Mouse (Mus musculus) midbrain, embryonic 12.5 days (tissue): Measurements from ENCODE around the gene Runx1. TPM values are rescaled to one million over a fixed set of nuclear protein-coding genes. Genes with fewer than 3 reads are reported as not detected.

Source experiments
- ATAC-seq: fragments of 200-750 bp; cut with Nextera tagmentation; 2 replicates; pipeline ENCODE4 v1.8.0; 2017; ENCODE audit warnings: low read depth, moderate TSS enrichment, moderate library complexity; ENCODE audit not compliant: low FRiP score
- H3K27ac ChIP-seq: fragments of 300-500 bp; sonication (generic); replicated peaks from 2 replicates; pipeline ENCODE4 v1.5.1; 2016; ENCODE audit warnings: mild to moderate bottlenecking
- H3K27me3 ChIP-seq: fragments of 300-500 bp; sonication (generic); 2 replicates; pipeline ENCODE4 v1.6.1; 2016; ENCODE audit warnings: mild to moderate bottlenecking
- H3K36me3 ChIP-seq: fragments of 300-500 bp; sonication (generic); 2 replicates; pipeline ENCODE4 v1.6.1; 2016
- H3K4me1 ChIP-seq: fragments of 300-500 bp; sonication (generic); 2 replicates; pipeline ENCODE4 v1.6.1; 2016
- H3K4me2 ChIP-seq: fragments of 300-500 bp; sonication (generic); replicated peaks from 2 replicates; pipeline ENCODE4 v1.6.1; 2016; ENCODE audit warnings: mild to moderate bottlenecking, moderate library complexity
- H3K4me3 ChIP-seq: fragments of 300-500 bp; sonication (generic); 2 replicates; pipeline ENCODE4 v1.5.1; 2016; ENCODE audit warnings: mild to moderate bottlenecking
- H3K9ac ChIP-seq: fragments of 300-500 bp; sonication (generic); replicated peaks from 2 replicates; pipeline ENCODE4 v1.6.1; 2016; ENCODE audit warnings: mild to moderate bottlenecking, moderate library complexity
- H3K9me3 ChIP-seq: fragments of 300-500 bp; sonication (generic); 2 replicates; pipeline ENCODE4 v1.6.1; 2016; ENCODE audit warnings: mild to moderate bottlenecking
- whole genome bisulfite sequencing: fragments of 180-500 bp; shearing (Covaris S2); methylation state at CpG from one replicate; pipeline ENCODE4 v1.1.7; 2016; 5-methylcytosine and 5-hydroxymethylcytosine counted together
- polyA plus RNA-seq: library from polyadenylated mRNA; unstranded; fragments of >200 nt; fragmentation: Nextera tagmentation; extraction: Ambion mirVana; gene quantifications from 2 replicates; pipeline ENCODE4 v1.2.1, GENCODE M21; 2016

Runx1 gene
- polyA plus RNA-seq, 1 experiment from 2014 or later: 3.6 TPM

- ATAC-seq: no peak
- Histone ChIP-seq H3K27me3 (no peaks in the 10 kb centered on the region), H3K4me3 (no peak overlapping the region), H3K27ac (no peak overlapping the region), H3K4me1 (no peaks in the 10 kb centered on the region), H3K4me2 (no peak overlapping the region), H3K36me3 (no peaks in the 10 kb centered on the region), H3K9me3 (no peaks in the 10 kb centered on the region), H3K9ac (no peak overlapping the region)
- WGBS: 76% methylated on average over 3 of the region's 3 CpGs
These were observed 13.5 kb downstream of the Runx1 start for GRCm38 (mm10) chr16:92812405-92812804.

GRCm38 (mm10) chr16:92810568-92811240 lies 15.2 kb downstream of the Runx1 start:
- no peaks in the 10 kb centered on the region for H3K36me3 ChIP-seq
- no peaks in the 10 kb centered on the region for H3K4me1 ChIP-seq
- no peak overlapping the region for H3K27ac ChIP-seq
- WGBS: 87% methylated on average over 8 of the region's 8 CpGs
- H3K4me3 ChIP-seq: no peak overlapping the region
- ATAC-seq: no peak
- no peaks in the 10 kb centered on the region for H3K27me3 ChIP-seq
- H3K4me2 ChIP-seq: no peak overlapping the region
- H3K9ac ChIP-seq: no peak overlapping the region
- no peaks in the 10 kb centered on the region for H3K9me3 ChIP-seq

GRCm38 (mm10) chr16:92807772-92808171 lies 18.2 kb downstream of the Runx1 start:
- no peak for ATAC-seq
- WGBS: 86% methylated on average over 8 of the region's 8 CpGs

GRCm38 (mm10) chr16:92803076-92803580 lies 22.8 kb downstream of the Runx1 start:
- H3K36me3 ChIP-seq: no peaks in the 10 kb centered on the region
- no peak for ATAC-seq
- H3K4me2 ChIP-seq: no peak overlapping the region
- no peak overlapping the region for H3K27ac ChIP-seq
- H3K4me1 ChIP-seq: no peaks in the 10 kb centered on the region
- H3K27me3 ChIP-seq: no peaks in the 10 kb centered on the region
- H3K9me3 ChIP-seq: no peaks in the 10 kb centered on the region
- no peak overlapping the region for H3K4me3 ChIP-seq
- 93% methylated on average over 7 of the region's 7 CpGs for WGBS
- H3K9ac ChIP-seq: no peak overlapping the region

More at GRCm38 (mm10) chr16:92807772-92808171, 18.2 kb downstream of the Runx1 start:
- no peak overlapping the region for H3K4me2 ChIP-seq
- no peak overlapping the region for H3K9ac ChIP-seq
- H3K4me1 ChIP-seq: no peaks in the 10 kb centered on the region
- H3K27me3 ChIP-seq: no peaks in the 10 kb centered on the region
- H3K36me3 ChIP-seq: no peaks in the 10 kb centered on the region
- no peak overlapping the region for H3K27ac ChIP-seq
- no peaks in the 10 kb centered on the region for H3K9me3 ChIP-seq
- H3K4me3 ChIP-seq: no peak overlapping the region

- Histone ChIP-seq H3K9me3 (no peaks in the 10 kb centered on the region), H3K27ac (no peak overlapping the region), H3K9ac (no peak overlapping the region), H3K36me3 (no peaks in the 10 kb centered on the region), H3K4me2 (no peak overlapping the region), H3K4me1 (no peaks in the 10 kb centered on the region), H3K4me3 (no peak overlapping the region), H3K27me3 (no peaks in the 10 kb centered on the region)
- ATAC-seq: no peak
- 76% methylated on average over 12 of the region's 12 CpGs for WGBS
These were observed 24.4 kb downstream of the Runx1 start for GRCm38 (mm10) chr16:92801567-92801966.

- Histone ChIP-seq H3K4me3 (no peak overlapping the region), H3K27me3 (no peaks in the 10 kb centered on the region), H3K9me3 (no peaks in the 10 kb centered on the region), H3K9ac (no peak overlapping the region), H3K4me2 (no peak overlapping the region), H3K27ac (no peak overlapping the region), H3K4me1 (no peaks in the 10 kb centered on the region), H3K36me3 (no peaks in the 10 kb centered on the region)
- 89% methylated on average over 5 of the region's 5 CpGs for WGBS
- ATAC-seq: no peak
These were observed 25.1 kb downstream of the Runx1 start for GRCm38 (mm10) chr16:92800845-92801244.

GRCm38 (mm10) chr16:92799940-92800339 lies 26.0 kb downstream of the Runx1 start:
- H3K9me3 ChIP-seq: no peaks in the 10 kb centered on the region
- no peak overlapping the region for H3K9ac ChIP-seq
- H3K4me1 ChIP-seq: no peaks in the 10 kb centered on the region
- no peaks in the 10 kb centered on the region for H3K36me3 ChIP-seq
- no peak for ATAC-seq
- H3K27me3 ChIP-seq: 0 out of 2 replicates have a peak, but pooled peaks cover 4% of the 10 kb centered on the region
- H3K4me3 ChIP-seq: no peak overlapping the region
- H3K4me2 ChIP-seq: no peak overlapping the region
- 93% methylated on average over 7 of the region's 7 CpGs for whole genome bisulfite sequencing
- H3K27ac ChIP-seq: no peak overlapping the region

- Histone ChIP-seq H3K27ac (no peak overlapping the region), H3K4me2 (no peak overlapping the region), H3K27me3 (0 out of 2 replicates have a peak, but pooled peaks cover 4% of the 10 kb centered on the region), H3K36me3 (no peaks in the 10 kb centered on the region), H3K4me3 (no peak overlapping the region), H3K4me1 (peaks cover 7% of the 10 kb centered on the region; the same call in 1 of the 2 replicates), H3K9me3 (no peaks in the 10 kb centered on the region), H3K9ac (no peak overlapping the region)
- no peak for ATAC-seq
- WGBS: 18% methylated on average over 6 of the region's 6 CpGs
These were observed 31.8 kb downstream of the Runx1 start for GRCm38 (mm10) chr16:92794197-92794596.

- H3K36me3 ChIP-seq: no peaks in the 10 kb centered on the region
- no peak overlapping the region for H3K27ac ChIP-seq
- H3K4me1 ChIP-seq: peaks cover 7% of the 10 kb centered on the region; the same call in 1 of the 2 replicates
- no peak for ATAC-seq
- no peak overlapping the region for H3K9ac ChIP-seq
- 0 out of 2 replicates have a peak, but pooled peaks cover 4% of the 10 kb centered on the region for H3K27me3 ChIP-seq
- H3K4me2 ChIP-seq: no peak overlapping the region
- no peaks in the 10 kb centered on the region for H3K9me3 ChIP-seq
- 53% methylated on average over 8 of the region's 8 CpGs for WGBS
- H3K4me3 ChIP-seq: no peak overlapping the region
These were observed 32.2 kb downstream of the Runx1 start for GRCm38 (mm10) chr16:92793741-92794140.

- ATAC-seq: no peak
- Histone ChIP-seq H3K4me3 (no peak overlapping the region), H3K27me3 (0 out of 2 replicates have a peak, but pooled peaks cover 4% of the 10 kb centered on the region), H3K4me2 (no peak overlapping the region), H3K9ac (no peak overlapping the region), H3K9me3 (no peaks in the 10 kb centered on the region), H3K4me1 (peaks cover 7% of the 10 kb centered on the region; the same call in 1 of the 2 replicates), H3K27ac (no peak overlapping the region), H3K36me3 (no peaks in the 10 kb centered on the region)
- 94% methylated on average over 4 of the region's 4 CpGs for WGBS
These were observed 33.0 kb downstream of the Runx1 start for GRCm38 (mm10) chr16:92792905-92793304.

- H3K4me2 ChIP-seq: no peak overlapping the region
- no peak overlapping the region for H3K4me3 ChIP-seq
- no peaks in the 10 kb centered on the region for H3K9me3 ChIP-seq
- H3K9ac ChIP-seq: no peak overlapping the region
- 78% methylated on average over 6 of the region's 6 CpGs for WGBS
- peaks cover 7% of the 10 kb centered on the region; the same call in 1 of the 2 replicates for H3K4me1 ChIP-seq
- H3K27me3 ChIP-seq: 0 out of 2 replicates have a peak, but pooled peaks cover 4% of the 10 kb centered on the region
- H3K36me3 ChIP-seq: no peaks in the 10 kb centered on the region
- H3K27ac ChIP-seq: no peak overlapping the region
- no peak for ATAC-seq
These were observed 35.3 kb downstream of the Runx1 start for GRCm38 (mm10) chr16:92790601-92791000.

- H3K27ac ChIP-seq: no peak overlapping the region
- H3K27me3 ChIP-seq: no peaks in the 10 kb centered on the region
- H3K9ac ChIP-seq: no peak overlapping the region
- no peaks in the 10 kb centered on the region for H3K9me3 ChIP-seq
- no peak overlapping the region for H3K4me3 ChIP-seq
- no peaks in the 10 kb centered on the region for H3K36me3 ChIP-seq
- H3K4me2 ChIP-seq: no peak overlapping the region
- 92% methylated on average over 4 of the region's 4 CpGs for WGBS
- peaks cover 7% of the 10 kb centered on the region; the same call in 1 of the 2 replicates for H3K4me1 ChIP-seq
- no peak for ATAC-seq
These were observed 36.1 kb downstream of the Runx1 start for GRCm38 (mm10) chr16:92789840-92790239.
